8 mouse cellular contexts compared by ENCODE assay signal in the genomic region with DNA sequence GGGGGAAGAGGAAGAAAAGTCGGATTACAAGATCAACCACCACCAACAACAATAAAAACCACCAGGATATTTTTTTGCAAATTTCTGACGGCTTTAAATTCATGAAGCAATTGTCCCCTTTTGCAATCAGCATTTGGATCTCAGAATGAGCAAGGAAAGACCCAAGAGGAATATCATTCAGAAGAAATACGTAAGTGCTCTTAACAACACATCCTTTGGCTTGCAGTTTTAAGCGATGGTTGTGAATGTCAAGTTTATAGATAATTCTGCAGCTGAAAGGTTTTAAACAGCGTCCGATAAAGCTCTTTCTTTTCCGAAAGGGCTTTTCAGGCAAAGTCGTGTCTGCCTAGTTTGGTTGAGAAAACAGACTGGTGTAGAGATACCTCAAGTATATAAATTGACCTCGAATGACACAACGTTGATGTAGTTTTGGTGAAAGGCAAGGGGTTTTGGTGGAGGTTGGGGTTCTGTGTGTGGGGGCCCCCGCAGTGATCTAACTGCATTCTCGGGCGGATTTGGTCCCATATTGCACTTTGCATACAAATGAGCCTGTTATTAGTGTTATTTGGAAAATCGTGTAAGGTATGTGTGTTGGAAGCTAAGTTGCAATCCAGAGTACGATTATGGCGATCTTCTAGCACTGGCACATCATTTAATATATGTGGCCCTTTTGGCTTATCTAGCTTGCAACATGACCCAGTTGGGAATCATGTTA. TPM values are rescaled to one million over a fixed set of nuclear protein-coding genes. Genes with fewer than 3 reads are reported as not detected.
DNase-seq lines count a peak whose midpoint lies in the region; ATAC-seq lines count a peak whose summit lies in the region.

No protein-coding gene starts in this region.

- WGBS in embryonic facial prominence, embryonic 10.5 days = under 1% methylated on average over 16 of the region's 16 CpGs
- under 1% methylated on average over 16 of the region's 16 CpGs for WGBS in intestine, embryonic 14.5 days
- under 1% methylated on average over 16 of the region's 16 CpGs for WGBS in midbrain, embryonic 16.5 days

- H3K27ac ChIP-seq in embryonic facial prominence, embryonic 10.5 days (replicated peaks) = peak overlapping the region; percentile 100
- H3K27ac ChIP-seq in intestine, embryonic 14.5 days (ENCODE audit: low read depth) = 0 out of 2 replicates have a peak overlapping the region, but pooled peaks have one; percentile 22
- peak overlapping the region; percentile 7; the same call in 1 of the 2 replicates for H3K27ac ChIP-seq in midbrain, embryonic 16.5 days (ENCODE audit: low read length)

- peak overlapping the region; percentile 90 for H3K4me2 ChIP-seq in intestine, embryonic 14.5 days (ENCODE audit: low read length)
- H3K4me2 ChIP-seq in midbrain, embryonic 16.5 days (ENCODE audit: low read length) = peak overlapping the region; percentile 81

- H3K4me3 ChIP-seq in embryonic facial prominence, embryonic 10.5 days = peak overlapping the region; percentile 82
- peak overlapping the region; percentile 78 for H3K4me3 ChIP-seq in intestine, embryonic 14.5 days (ENCODE audit: low read depth, low read length)
- H3K4me3 ChIP-seq in midbrain, embryonic 16.5 days (ENCODE audit: low read depth, low read length) = peak overlapping the region; percentile 87

- DNase-seq in embryo, embryonic 10.5 days (ENCODE audit: low spot score) = peak; percentile 55
- no peak for DNase-seq in embryo, embryonic 10 days (ENCODE audit: low spot score)
- peak; percentile 48 for DNase-seq in 416B (ENCODE audit: low read depth)
- peak; percentile 22 for DNase-seq in embryonic facial prominence, embryonic 10.5 days (ENCODE audit: low spot score)
- no peak for DNase-seq in intestine, embryonic 14.5 days (ENCODE audit: low spot score)
- no peak for DNase-seq in ovary, postnatal 36 days (ENCODE audit: low spot score)
- DNase-seq in ovary, adult 18-20 months (ENCODE audit: low spot score) = no peak

- H3K4me1 ChIP-seq in embryonic facial prominence, embryonic 10.5 days = peaks cover 48% of the 10 kb centered on the region
- H3K4me1 ChIP-seq in intestine, embryonic 14.5 days (replicated peaks; ENCODE audit: control insufficient read depth, insufficient read depth, low read length) = peaks cover 22% of the 10 kb centered on the region
- H3K4me1 ChIP-seq in midbrain, embryonic 16.5 days (ENCODE audit: control insufficient read depth, insufficient read depth, low read length) = peaks cover 18% of the 10 kb centered on the region

- H3K9ac ChIP-seq in intestine, embryonic 14.5 days (ENCODE audit: low read length) = peak overlapping the region; percentile 77
- H3K9ac ChIP-seq in midbrain, embryonic 16.5 days (ENCODE audit: low read depth, low read length) = peak overlapping the region; percentile 84

- 0 out of 2 replicates have a peak, but pooled peaks cover 5% of the 10 kb centered on the region for H3K27me3 ChIP-seq in embryonic facial prominence, embryonic 10.5 days (replicated peaks; ENCODE audit: low read depth, poor library complexity, severe bottlenecking)
- no peaks in the 10 kb centered on the region for H3K27me3 ChIP-seq in intestine, embryonic 14.5 days (replicated peaks; ENCODE audit: control insufficient read depth, insufficient read depth, low read length)
- H3K27me3 ChIP-seq in midbrain, embryonic 16.5 days (ENCODE audit: control insufficient read depth, insufficient read depth, low read depth, low read length) = no peaks in the 10 kb centered on the region

- no peaks in the 10 kb centered on the region for H3K36me3 ChIP-seq in embryonic facial prominence, embryonic 10.5 days (replicated peaks)
- H3K36me3 ChIP-seq in intestine, embryonic 14.5 days (ENCODE audit: control insufficient read depth, insufficient read depth, low read length) = no peaks in the 10 kb centered on the region
- H3K36me3 ChIP-seq in midbrain, embryonic 16.5 days (ENCODE audit: control insufficient read depth, insufficient read depth, low read length) = no peaks in the 10 kb centered on the region

- H3K9me3 ChIP-seq in embryonic facial prominence, embryonic 10.5 days = no peaks in the 10 kb centered on the region
- no peaks in the 10 kb centered on the region for H3K9me3 ChIP-seq in intestine, embryonic 14.5 days (ENCODE audit: control insufficient read depth, low read length)
- H3K9me3 ChIP-seq in midbrain, embryonic 16.5 days (replicated peaks; ENCODE audit: control insufficient read depth, low read length, poor library complexity, severe bottlenecking) = no peaks in the 10 kb centered on the region

- ATAC-seq in intestine, embryonic 14.5 days (replicated peaks; ENCODE audit: low FRiP score, low TSS enrichment, low read depth) = no peak
- ATAC-seq in midbrain, embryonic 16.5 days = no peak

RNA-seq across cellular contexts. Expression of a gene that starts 2.6 kb away (rescaled TPM):
- 54.9 and 59.4 TPM in 2 replicates for polyA plus RNA-seq in embryonic facial prominence, embryonic 10.5 days (2016; fragmentation: Nextera tagmentation; extraction: Ambion mirVana)
- polyA plus RNA-seq in intestine, embryonic 14.5 days (2014; fragmentation: Nextera tagmentation; extraction: Ambion mirVana) = 20.3 and 21.6 TPM in 2 replicates
- 36.6 and 44.6 TPM in 2 replicates for polyA plus RNA-seq in midbrain, embryonic 16.5 days (2015; fragmentation: Nextera tagmentation; extraction: Ambion mirVana)

Comparison
In these comparisons a context has a peak if more than half of its experiments do, and no peak if none do; other contexts are left out.
1. DNase-seq: peak in embryo, embryonic 10.5 days (single experiment), 416B (single experiment) and embryonic facial prominence, embryonic 10.5 days (single experiment); none in embryo, embryonic 10 days (single experiment), intestine, embryonic 14.5 days (single experiment), ovary, postnatal 36 days (single experiment) and ovary, adult 18-20 months (single experiment).
2. H3K27ac ChIP-seq: peak in every context shown above with its lines; median percentile 100 in embryonic facial prominence, embryonic 10.5 days; 22 in intestine, embryonic 14.5 days; 7 in midbrain, embryonic 16.5 days.
3. Peak in every context shown above with its lines, with median percentiles within 50 percentile points of each other: H3K4me3 ChIP-seq.